Mouse (Mus musculus) CH12.LX (cell line): Measurements from ENCODE around the gene Kcnj11. TPM values are rescaled to one million over a fixed set of nuclear protein-coding genes. Genes with fewer than 3 reads are reported as not detected.

ENCODE experiments used
- DNase-seq: peaks from one replicate; pipeline ENCODE4 v3.0.0-alpha.2; 2013; ENCODE audit errors: extremely low read depth
- H3K27ac ChIP-seq: 2 replicates; pipeline ENCODE4 v1.5.1; 2012; ENCODE audit warnings: low read depth, mild to moderate bottlenecking, control low read depth, moderate library complexity; ENCODE audit not compliant: insufficient read depth
- H3K27me3 ChIP-seq: replicated peaks from 2 replicates; pipeline ENCODE3; 2012; ENCODE audit warnings: inconsistent platforms
- H3K36me3 ChIP-seq, 2 experiments: replicated peaks in 1 of 2; 2 replicates each; pipeline versions ENCODE3 to v1.6.1; 2012; ENCODE audit warnings: inconsistent platforms in 1 of 2, low read length in 1 of 2, mild to moderate bottlenecking in 1 of 2, mixed read lengths in 1 of 2, moderate library complexity in 1 of 2; ENCODE audit not compliant: control insufficient read depth in 1 of 2, insufficient read depth in 1 of 2
- H3K4me1 ChIP-seq, 2 experiments: 2 replicates each; pipeline ENCODE4 v1.6.1; 2012; ENCODE audit warnings: inconsistent platforms in 1 of 2, moderate library complexity in 1 of 2; ENCODE audit not compliant: insufficient read depth in 2 of 2, control insufficient read depth in 1 of 2
- H3K4me2 ChIP-seq: 2 replicates; pipeline ENCODE4 v1.6.1; 2012; ENCODE audit warnings: low read depth, mild to moderate bottlenecking, control low read depth; ENCODE audit not compliant: poor library complexity, insufficient read depth, severe bottlenecking
- H3K4me3 ChIP-seq, 3 experiments: fragments of 150-350 bp in 1 of 3; sonication (generic) in 1 of 3; replicated peaks in 1 of 3; 2 replicates each; pipeline versions ENCODE3 to v1.5.1; 2011 to 2012; ENCODE audit warnings: low read depth in 2 of 3, low read length in 2 of 3, mild to moderate bottlenecking in 2 of 3, moderate library complexity in 2 of 3, control low read depth in 1 of 3, improper control_type of control experiment in 1 of 3, inconsistent platforms in 1 of 3, mixed read lengths in 1 of 3; ENCODE audit not compliant: poor library complexity in 1 of 3
- H3K79me2 ChIP-seq: replicated peaks from 2 replicates; pipeline ENCODE4 v1.6.1; 2012; ENCODE audit warnings: mild to moderate bottlenecking, moderate library complexity; ENCODE audit not compliant: control insufficient read depth, poor library complexity, insufficient read depth, severe bottlenecking; ENCODE audit errors: extremely low read depth
- H3K9ac ChIP-seq: 2 replicates; pipeline ENCODE4 v1.6.1; 2012; ENCODE audit warnings: low read depth, mild to moderate bottlenecking, control low read depth, moderate library complexity; ENCODE audit not compliant: insufficient read depth
- H3K9me3 ChIP-seq: replicated peaks from 2 replicates; pipeline ENCODE3; 2012; ENCODE audit warnings: low read length, inconsistent platforms, mixed read lengths
- BHLHE40 ChIP-seq: IDR thresholded peaks from 2 replicates; pipeline ENCODE4 v1.6.1; 2011; ENCODE audit warnings: mild to moderate bottlenecking, low read depth, low read length, improper control_type of control experiment
- CHD2 ChIP-seq: IDR thresholded peaks from 2 replicates; pipeline ENCODE4 v1.6.1; 2011; ENCODE audit warnings: low read length, improper control_type of control experiment
- CTCF ChIP-seq, 2 experiments: IDR thresholded peaks in 1 of 2; conservative IDR thresholded peaks in 1 of 2; 2 replicates each; pipeline ENCODE4 v1.5.1; 2011 to 2012; ENCODE audit warnings: low read depth in 2 of 2, low read length in 2 of 2, improper control_type of control experiment in 1 of 2, inconsistent platforms in 1 of 2, mild to moderate bottlenecking in 1 of 2, moderate library complexity in 1 of 2
- E2F4 ChIP-seq: IDR thresholded peaks from 2 replicates; pipeline ENCODE4 v1.6.1; 2011; ENCODE audit warnings: low read depth, low read length, improper control_type of control experiment; ENCODE audit not compliant: insufficient replicate concordance
- ELF1 ChIP-seq: IDR thresholded peaks from 2 replicates; pipeline ENCODE4 v1.6.1; 2014; ENCODE audit warnings: low read depth, mild to moderate bottlenecking, inconsistent platforms, low read length, improper control_type of control experiment
- EP300 ChIP-seq: IDR thresholded peaks from 2 replicates; pipeline ENCODE4 v1.6.1; 2011; ENCODE audit warnings: low read length, improper control_type of control experiment
- GABPA ChIP-seq: IDR thresholded peaks from 2 replicates; pipeline ENCODE4 v1.6.1; 2012; ENCODE audit warnings: low read depth, low read length, improper control_type of control experiment, inconsistent platforms; ENCODE audit not compliant: insufficient replicate concordance
- HCFC1 ChIP-seq: IDR thresholded peaks from 2 replicates; pipeline ENCODE4 v1.6.1; 2012; ENCODE audit warnings: low read depth, mild to moderate bottlenecking, inconsistent platforms, low read length, improper control_type of control experiment
- IRF4 ChIP-seq: IDR thresholded peaks from 2 replicates; pipeline ENCODE4 v1.6.1; 2014; ENCODE audit warnings: low read depth, mild to moderate bottlenecking, inconsistent platforms, low read length, improper control_type of control experiment
- JUND ChIP-seq: conservative IDR thresholded peaks from 2 replicates; pipeline ENCODE4 v1.6.1; 2011; ENCODE audit warnings: low read depth, low read length, improper control_type of control experiment
- MAFK ChIP-seq: IDR thresholded peaks from 2 replicates; pipeline ENCODE4 v1.6.1; 2011; ENCODE audit warnings: low read length, improper control_type of control experiment; ENCODE audit not compliant: insufficient replicate concordance
- MAX ChIP-seq: IDR thresholded peaks from 2 replicates; pipeline ENCODE4 v1.6.1; 2011; ENCODE audit warnings: low read length, improper control_type of control experiment
- MAZ ChIP-seq: IDR thresholded peaks from 2 replicates; pipeline ENCODE4 v1.6.1; 2012; ENCODE audit warnings: low read depth, mild to moderate bottlenecking, inconsistent platforms, low read length, improper control_type of control experiment, moderate library complexity
- MEF2A ChIP-seq: IDR thresholded peaks from 2 replicates; pipeline ENCODE4 v1.6.1; 2014; ENCODE audit warnings: low read depth, mild to moderate bottlenecking, inconsistent platforms, low read length, improper control_type of control experiment, borderline replicate concordance
- MYC ChIP-seq: IDR thresholded peaks from 2 replicates; pipeline ENCODE4 v1.6.1; 2011; ENCODE audit warnings: low read depth, mild to moderate bottlenecking, improper control_type of control experiment, low read length
- NELFE ChIP-seq: IDR thresholded peaks from 2 replicates; pipeline ENCODE4 v1.6.1; 2011; ENCODE audit warnings: low read depth, low read length, improper control_type of control experiment
- NRF1 ChIP-seq: IDR thresholded peaks from 2 replicates; pipeline ENCODE4 v1.6.1; 2014; ENCODE audit warnings: low read depth, mild to moderate bottlenecking, inconsistent platforms, low read length, improper control_type of control experiment, moderate library complexity
- POLR2A ChIP-seq: IDR thresholded peaks from 2 replicates; pipeline ENCODE4 v1.6.1; 2011; ENCODE audit warnings: low read depth, mild to moderate bottlenecking, improper control_type of control experiment, low read length
- RAD21 ChIP-seq: IDR thresholded peaks from 2 replicates; pipeline ENCODE4 v1.6.1; 2011; ENCODE audit warnings: low read depth, mild to moderate bottlenecking, low read length, improper control_type of control experiment, moderate library complexity
- SIN3A ChIP-seq: IDR thresholded peaks from 2 replicates; pipeline ENCODE4 v1.6.1; 2012; ENCODE audit warnings: low read length, improper control_type of control experiment, inconsistent platforms
- SMC3 ChIP-seq: IDR thresholded peaks from 2 replicates; pipeline ENCODE4 v1.6.1; 2011; ENCODE audit warnings: low read depth, low read length, improper control_type of control experiment
- TBP ChIP-seq: conservative IDR thresholded peaks from 2 replicates; pipeline ENCODE4 v1.6.1; 2011; ENCODE audit warnings: low read depth, low read length, improper control_type of control experiment
- TCF12 ChIP-seq: IDR thresholded peaks from 2 replicates; pipeline ENCODE4 v1.6.1; 2014; ENCODE audit warnings: low read depth, mild to moderate bottlenecking, inconsistent platforms, low read length, improper control_type of control experiment
- USF1 ChIP-seq: IDR thresholded peaks from 2 replicates; pipeline ENCODE4 v1.6.1; 2014; ENCODE audit warnings: low read depth, mild to moderate bottlenecking, inconsistent platforms, low read length, improper control_type of control experiment
- USF2 ChIP-seq: conservative IDR thresholded peaks from 2 replicates; pipeline ENCODE4 v1.6.1; 2011; ENCODE audit warnings: low read depth, low read length, improper control_type of control experiment
- ZNF384 ChIP-seq: IDR thresholded peaks from 2 replicates; pipeline ENCODE4 v1.6.1; 2012; ENCODE audit warnings: low read depth, low read length, improper control_type of control experiment, inconsistent platforms
- dilution Hi-C: fragments of 300-500 bp; cut with MboI; formaldehyde crosslinking; loops from 2 replicates; pipeline ENCODE4 v1.14.3; 2020; ENCODE audit warnings: low sequenced_read_pairs; ENCODE audit not compliant: extremely low pct_unique_long_range_greater_than_20kb, extremely low pct_ligation_motif_present
- in situ Hi-C: fragments of 300-500 bp; cut with MboI; formaldehyde crosslinking; loops from 3 replicates; pipeline ENCODE4 v1.14.3; 2019; ENCODE audit warnings: low sequenced_read_pairs, low pct_ligation_motif_present, low pct_unique_long_range_greater_than_20kb, mixed read lengths
- polyA plus RNA-seq: library from polyadenylated mRNA; unstranded; fragments of >175 nt; gene quantifications from 2 replicates; pipeline ENCODE4 v1.2.1, GENCODE M21; 2012; ENCODE audit warnings: low read depth; ENCODE audit not compliant: insufficient read length
- total RNA-seq, 2 experiments: library from RNA; depleted of rRNA; stranded (reverse); fragments of 300-350 nt in 1 of 2; fragments of >200 nt in 1 of 2; gene quantifications; 2 replicates each; pipeline ENCODE4 v1.2.3; 2012 to 2014

Kcnj11 gene
- total and polyA plus RNA-seq, 3 experiments = not detected

- Histone ChIP-seq H3K9me3 (no peaks in the 10 kb centered on the region), H3K79me2 (no peaks in the 10 kb centered on the region), H3K36me3 (peaks cover 28 to 50% of the 10 kb centered on the region in 2 experiments), H3K27ac (no peak overlapping the region), H3K4me1 (no peaks in the 10 kb centered on the region), H3K9ac (no peak overlapping the region), H3K4me3 (no peak overlapping the region), H3K27me3 (peaks cover 14% of the 10 kb centered on the region), H3K4me2 (no peak overlapping the region)
- peak; percentile 17 for DNase-seq
- dilution Hi-C loops = no loop called here
- TF ChIP-seq SIN3A (no peak), MEF2A (no peak), USF2 (no peak), E2F4 (no peak), MAX (no peak), CTCF (conservative IDR thresholded peaks at IDR 0.05 in 1 of 2, IDR thresholded peaks at IDR 0.05 in 1 of 2; ENCODE audit: low read depth in 2 of 2, low read length in 2 of 2) (no peak), TCF12 (no peak), JUND (no peak), EP300 (no peak), CHD2 (no peak), POLR2A (no peak), NELFE (no peak), MAFK (no peak), MAZ (no peak)
- in situ Hi-C loops = no loop called here
Observed at GRCm38 (mm10) chr7:46086378-46086777, 14.2 kb downstream of the Kcnj11 start.

GRCm38 (mm10) chr7:46084839-46085513, 15.6 kb downstream of the Kcnj11 start:
- TF ChIP-seq CTCF (conservative IDR thresholded peaks at IDR 0.05 in 1 of 2, IDR thresholded peaks at IDR 0.05 in 1 of 2; ENCODE audit: low read depth in 2 of 2, low read length in 2 of 2) (no peak), USF1 (no peak), ELF1 (no peak), POLR2A (no peak), RAD21 (no peak), TCF12 (no peak), NRF1 (no peak), CHD2 (no peak), TBP (no peak), BHLHE40 (no peak), MYC (no peak), MEF2A (no peak), GABPA (no peak), ZNF384 (no peak), SMC3 (no peak), HCFC1 (no peak), IRF4 (no peak)
- no peak for DNase-seq
- H3K79me2 ChIP-seq = no peaks in the 10 kb centered on the region
- no peaks in the 10 kb centered on the region for H3K4me1 ChIP-seq
- no peak overlapping the region for H3K4me3 ChIP-seq
- H3K27me3 ChIP-seq = peaks cover 2% of the 10 kb centered on the region
- H3K9me3 ChIP-seq = no peaks in the 10 kb centered on the region
- no peak overlapping the region for H3K27ac ChIP-seq
- in situ Hi-C loops (no loop called here), dilution Hi-C loops (no loop called here)
- peaks cover 42 to 64% of the 10 kb centered on the region in 2 experiments for H3K36me3 ChIP-seq
- no peak overlapping the region for H3K4me2 ChIP-seq
- no peak overlapping the region for H3K9ac ChIP-seq
